Mouse (Mus musculus): Measurements from ENCODE around the gene Srrm2.

GRCm38 (mm10) chr17:23786510-23786931, 3.8 kb upstream of the Srrm2 start:
- TF ChIP-seq POLR2AphosphoS2 (IDR thresholded peaks at IDR 0.05; ENCODE audit: low read depth, low read length) (no peak), CHD2 (IDR thresholded peaks at IDR 0.05; ENCODE audit: low read length) (no peak), CTCF (conservative IDR thresholded peaks at IDR 0.05 in 1 of 2, IDR thresholded peaks at IDR 0.05 in 1 of 2; ENCODE audit: low read depth in 2 of 2, low read length in 2 of 2) (no peak), POLR2A (IDR thresholded peaks at IDR 0.05; ENCODE audit: low read depth, low read length) (no peak), GABPA (IDR thresholded peaks at IDR 0.05; ENCODE audit: insufficient replicate concordance, low read depth, low read length) (no peak), ETS1 (conservative IDR thresholded peaks at IDR 0.05; ENCODE audit: low read depth, low read length) (no peak), MXI1 (IDR thresholded peaks at IDR 0.05; ENCODE audit: low read depth, low read length) (no peak), ZKSCAN1 (IDR thresholded peaks at IDR 0.05; ENCODE audit: borderline replicate concordance, low read depth, low read length) (no peak)

Measured in CH12.LX (cell line).